10 mouse cellular contexts compared by ENCODE assay signal in the genomic region with DNA sequence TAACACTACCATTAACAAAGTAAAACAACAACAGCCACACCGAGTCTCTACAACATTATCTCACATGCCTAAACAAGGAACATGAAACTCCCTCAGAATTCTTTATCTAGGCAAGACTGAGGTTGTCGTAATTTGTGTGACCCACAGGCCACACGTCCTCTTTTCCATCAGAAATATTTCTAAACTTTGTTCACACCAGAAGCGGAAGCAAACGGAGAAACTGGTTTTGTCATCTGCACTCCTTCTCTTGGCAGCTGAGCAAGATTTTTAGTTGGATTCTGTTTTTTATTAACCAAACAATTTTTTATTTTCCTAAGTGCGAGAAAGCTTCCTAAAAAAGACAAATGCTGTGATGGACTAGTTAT.
A peak's percentile ranks its signal among the peaks of the same experiment; 100 is the strongest.
DNase-seq lines count a peak whose midpoint lies in the region; ATAC-seq and TF ChIP-seq lines count a peak whose summit lies in the region.
"Had no signal": no experiment of that assay in that cellular context is flagged by ENCODE, and none has a peak within 500 bp of the region (broad histone marks: within the 10 kb centered on the region; RNA-seq: fewer than 3 reads in every experiment).

No protein-coding gene starts in this region.

- H3K27me3 ChIP-seq in kidney, adult 2 months (replicated peaks; ENCODE audit: control insufficient read depth, insufficient read depth, low read length): no peaks in the 10 kb centered on the region
- H3K27me3 ChIP-seq in embryonic facial prominence, embryonic 15.5 days: no peaks in the 10 kb centered on the region
- H3K27me3 ChIP-seq in liver, embryonic 16.5 days (ENCODE audit: control insufficient read depth, insufficient read depth, low read depth, low read length): no peaks in the 10 kb centered on the region

- H3K9me3 ChIP-seq in embryonic facial prominence, embryonic 15.5 days (replicated peaks): no peaks in the 10 kb centered on the region
- H3K9me3 ChIP-seq in liver, embryonic 16.5 days (replicated peaks; ENCODE audit: control insufficient read depth, low read length): no peaks in the 10 kb centered on the region

- no peak for ATAC-seq in embryonic facial prominence, embryonic 15.5 days (ENCODE audit: insufficient number of reproducible peaks, low FRiP score, low TSS enrichment, low read depth)
- ATAC-seq in liver, embryonic 16.5 days (ENCODE audit: low read depth): no peak

- H3K4me1 ChIP-seq in kidney, adult 2 months (ENCODE audit: control insufficient read depth, insufficient read depth, low read length): peaks cover 17% of the 10 kb centered on the region
- peaks cover 15% of the 10 kb centered on the region for H3K4me1 ChIP-seq in embryonic facial prominence, embryonic 15.5 days
- H3K4me1 ChIP-seq in liver, embryonic 16.5 days (ENCODE audit: control insufficient read depth, low read depth, low read length): no peaks in the 10 kb centered on the region

- no peak overlapping the region for H3K4me3 ChIP-seq in kidney, adult 2 months (ENCODE audit: insufficient read depth, low read depth, low read length)
- no peak overlapping the region for H3K4me3 ChIP-seq in embryonic facial prominence, embryonic 15.5 days (replicated peaks)
- H3K4me3 ChIP-seq in liver, embryonic 16.5 days (ENCODE audit: low read depth, low read length): no peak overlapping the region; the same call in 1 of the 2 replicates
- H3K4me3 ChIP-seq: myocyte had no signal

- H3K36me3 ChIP-seq in kidney, adult 2 months (ENCODE audit: control insufficient read depth, insufficient read depth, low read length): no peaks in the 10 kb centered on the region
- no peaks in the 10 kb centered on the region for H3K36me3 ChIP-seq in embryonic facial prominence, embryonic 15.5 days
- no peaks in the 10 kb centered on the region for H3K36me3 ChIP-seq in liver, embryonic 16.5 days (ENCODE audit: control insufficient read depth, insufficient read depth)

- TF ChIP-seq CTCF in kidney, adult 2 months (conservative IDR thresholded peaks at IDR 0.05; ENCODE audit: insufficient read depth, insufficient read length, low read depth, low read length): no peak

- DNase-seq in kidney, adult 2 months: peak; percentile 67
- no peak for DNase-seq in kidney, adult 11 months
- DNase-seq in Muller cell, postnatal 12 days (ENCODE audit: inconsistent ontology term): peak; percentile 35
- DNase-seq in right cerebral cortex, postnatal 4 days: no peak
- DNase-seq in left cerebral cortex, adult 9 months (ENCODE audit: low spot score in 2 of 2): no peak
- no peak for DNase-seq in cerebellum, postnatal 4 days (ENCODE audit: low spot score in 2 of 2)
- DNase-seq: thymus, postnatal 25 days had no signal

- H3K27ac ChIP-seq in kidney, adult 2 months (ENCODE audit: insufficient read depth, low read depth, low read length): peak overlapping the region; percentile 79
- H3K27ac ChIP-seq in embryonic facial prominence, embryonic 15.5 days (replicated peaks): 0 out of 2 replicates have a peak overlapping the region, but pooled peaks have one; percentile 22
- peak overlapping the region; percentile 42; the same call in 1 of the 2 replicates for H3K27ac ChIP-seq in liver, embryonic 16.5 days (ENCODE audit: low read length)

- no peak overlapping the region for H3K4me2 ChIP-seq in embryonic facial prominence, embryonic 15.5 days (replicated peaks)
- H3K4me2 ChIP-seq in liver, embryonic 16.5 days (ENCODE audit: low read depth, low read length): 0 out of 2 replicates have a peak overlapping the region, but pooled peaks have one; percentile 8

- H3K9ac ChIP-seq in embryonic facial prominence, embryonic 15.5 days: no peak overlapping the region
- H3K9ac ChIP-seq in liver, embryonic 16.5 days (ENCODE audit: low read depth, low read length): no peak overlapping the region

- WGBS in kidney, adult 2 months: 9% methylated on average over 6 of the region's 6 CpGs
- WGBS in embryonic facial prominence, embryonic 15.5 days: 18% methylated on average over 6 of the region's 6 CpGs
- WGBS in liver, embryonic 16.5 days (ENCODE audit: insufficient replicate concordance): 46% methylated on average over 6 of the region's 6 CpGs

- TF ChIP-seq POLR2A in kidney, adult 2 months (IDR thresholded peaks at IDR 0.05; ENCODE audit: low read depth, low read length): no peak

Comparison
In these comparisons a context has a peak if more than half of its experiments do, and no peak if none do; other contexts are left out.
1. DNase-seq: peak in kidney, adult 2 months (single experiment) and Muller cell, postnatal 12 days (single experiment); none in kidney, adult 11 months (single experiment), right cerebral cortex, postnatal 4 days (single experiment), left cerebral cortex, adult 9 months (0 of 2) and cerebellum, postnatal 4 days (0 of 2).
2. H3K27ac ChIP-seq: peak in every context shown above with its lines; median percentile 79 in kidney, adult 2 months; 42 in liver, embryonic 16.5 days; 22 in embryonic facial prominence, embryonic 15.5 days.